Mouse (Mus musculus): ENCODE data around the gene Ptpn23.

DNA sequence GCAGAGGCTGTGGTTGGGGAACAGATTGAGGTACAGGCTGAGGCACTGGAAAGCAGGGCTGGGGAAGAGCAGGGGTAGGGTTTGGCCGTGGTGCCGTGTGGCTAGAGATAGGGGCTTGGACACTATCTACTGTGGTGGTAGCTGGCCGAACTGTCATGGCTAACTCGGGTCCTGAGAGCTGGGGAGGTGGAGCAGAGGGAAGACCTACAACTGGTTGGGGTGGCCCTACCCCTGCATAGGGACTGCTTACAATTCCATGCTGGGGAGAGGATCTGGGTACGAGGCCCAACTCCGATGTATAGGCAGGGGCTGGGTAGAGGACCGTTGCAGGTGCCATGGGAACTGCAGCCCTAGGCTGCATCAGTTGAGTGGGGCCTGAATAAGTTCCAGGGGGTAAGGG, 20.0 kb downstream of the Ptpn23 start:
- TF ChIP-seq CTCF (IDR thresholded peaks at IDR 0.05 in 2 of 3, conservative IDR thresholded peaks at IDR 0.05 in 1 of 3; ENCODE audit: control insufficient read depth in 1 of 3, insufficient read depth in 1 of 3, low read depth in 2 of 3, low read length in 3 of 3, poor library complexity in 1 of 3, severe bottlenecking in 1 of 3) (no peak), POLR2A (IDR thresholded peaks at IDR 0.05; ENCODE audit: control insufficient read depth in 1 of 2, insufficient read depth in 1 of 2, low read depth in 1 of 2, low read length in 2 of 2, poor library complexity in 1 of 2) (no peak), POLR2AphosphoS5 (IDR thresholded peaks at IDR 0.05; ENCODE audit: borderline replicate concordance, low read depth, low read length) (no peak), ELF1 (IDR thresholded peaks at IDR 0.05; ENCODE audit: low read depth, low read length) (no peak), RAD21 (IDR thresholded peaks at IDR 0.05; ENCODE audit: low read depth, low read length) (no peak), RCOR1 (IDR thresholded peaks at IDR 0.05; ENCODE audit: low read depth, low read length) (no peak), TAL1 (IDR thresholded peaks at IDR 0.05; ENCODE audit: low read length) (no peak), EP300 (IDR thresholded peaks at IDR 0.05; ENCODE audit: low read depth in 1 of 2, low read length in 2 of 2) (no peak), POLR2AphosphoS2 (IDR thresholded peaks at IDR 0.05; ENCODE audit: low read length) (no peak), USF1 (IDR thresholded peaks at IDR 0.05; ENCODE audit: low read depth, low read length) (no peak), ZC3H11A (IDR thresholded peaks at IDR 0.05; ENCODE audit: low read depth, low read length) (no peak), SIN3A (IDR thresholded peaks at IDR 0.05; ENCODE audit: low read length) (no peak), CHD2 (IDR thresholded peaks at IDR 0.05; ENCODE audit: low read length) (no peak), ZNF384 (IDR thresholded peaks at IDR 0.05; ENCODE audit: low read depth, low read length) (no peak)

Data from MEL (cell line).